Mouse (Mus musculus): ENCODE data around the gene Acadsb.
"Not testable (repeated sequence)": the region's sequence is repeated elsewhere in the genome, so short reads cannot be mapped to it uniquely, and the experiment has no call there.

Acadsb gene

DNA sequence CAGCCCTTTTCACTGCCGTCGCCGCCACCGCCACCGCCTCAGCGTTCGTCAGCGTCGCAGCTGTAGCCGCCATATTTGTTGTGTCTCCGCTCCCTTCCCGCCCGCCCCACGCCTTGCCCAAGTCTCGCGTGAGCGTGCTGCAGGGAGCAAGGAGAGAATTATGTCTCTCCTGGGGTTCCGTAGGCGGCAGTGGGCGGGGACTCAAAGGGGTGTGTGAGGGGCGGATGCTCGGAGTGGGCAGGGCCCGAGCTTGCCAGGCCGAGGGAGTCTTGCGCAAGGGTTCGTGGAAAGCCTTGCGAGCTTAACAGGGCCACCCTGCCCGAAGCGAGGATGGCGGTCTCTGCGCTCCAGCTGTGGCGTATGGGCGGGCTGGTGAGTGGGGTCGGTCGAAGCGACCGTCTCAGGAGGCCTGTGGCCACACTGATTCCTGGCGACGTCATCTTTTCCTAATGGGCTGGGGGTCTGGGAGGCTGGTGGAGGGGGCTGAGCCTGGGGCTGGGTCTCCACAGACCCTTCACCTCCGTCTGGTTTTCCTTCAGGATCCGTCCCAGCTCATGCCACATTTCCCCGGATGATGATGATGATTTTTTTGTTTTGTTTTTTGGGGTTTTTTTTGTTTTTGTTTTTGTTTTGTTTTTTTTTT, at the start of gene Acadsb, which contains the start of gene Ikzf5:
Gene Acadsb, plus strand, starts transcription at position 186 of the 643 bp plus-strand sequence.
Gene Ikzf5, minus strand, starts transcription at position 106 of the 643 bp plus-strand sequence.
- DNase-seq (ENCODE audit: low read depth, low spot score), result peak; percentile 98

DNA sequence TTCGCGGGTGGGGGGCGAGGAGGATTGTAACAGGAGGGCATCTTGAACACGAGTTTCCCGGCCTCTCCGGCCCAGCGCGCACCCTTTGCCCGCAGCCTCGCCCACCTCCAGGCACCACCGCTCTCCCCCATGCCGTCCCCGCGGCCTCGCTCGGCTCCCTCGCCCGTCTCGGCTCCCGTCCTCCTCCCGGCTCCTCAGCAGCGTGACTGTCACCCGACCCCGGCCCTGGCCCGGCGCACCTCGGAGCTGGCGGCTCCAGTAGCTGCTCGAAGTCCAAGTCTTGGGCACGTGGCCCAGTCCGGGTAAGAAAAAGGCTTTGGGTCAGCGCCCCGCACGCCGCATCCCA, 48.2 kb upstream of the Acadsb start:
- DNase-seq (ENCODE audit: low read depth, low spot score), result no peak

DNA sequence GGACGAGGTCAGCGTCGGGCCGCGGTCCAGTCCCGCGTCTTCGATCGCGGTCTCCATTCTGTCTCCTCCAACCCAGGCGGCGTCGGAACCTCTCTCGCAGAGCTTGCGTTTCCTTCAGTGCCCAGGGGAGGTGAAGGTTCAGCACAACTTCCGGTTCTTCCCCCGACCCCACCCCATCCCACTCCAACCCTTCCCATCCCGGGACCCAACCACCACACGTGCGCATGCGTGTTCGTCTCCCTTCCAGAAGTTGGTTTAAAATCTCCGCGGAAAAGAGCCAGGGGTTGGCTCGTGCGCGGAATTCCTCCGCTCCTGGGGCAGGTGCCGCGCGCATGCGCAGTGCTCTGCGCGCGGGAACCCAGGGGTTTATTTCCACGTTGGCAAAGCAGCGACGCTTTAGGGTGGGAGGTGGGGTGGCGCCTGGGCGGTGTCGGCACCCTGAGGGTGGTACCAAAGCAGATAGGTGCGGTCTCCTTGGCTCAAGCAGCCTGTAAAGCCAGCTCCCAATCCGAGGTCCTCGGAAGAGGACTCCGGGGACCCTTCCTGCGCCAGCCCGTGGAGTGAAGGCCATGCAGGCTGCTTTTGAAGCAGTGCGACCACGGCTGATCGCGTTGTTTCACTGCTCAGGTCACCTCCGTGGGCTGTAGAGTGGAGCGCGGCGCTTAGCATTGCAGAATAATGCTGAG, 47.6 kb upstream of the Acadsb start, which contains the start of gene 2310057M21Rik:
Gene 2310057M21Rik, minus strand, starts transcription at position 145 of the 686 bp plus-strand sequence.
- DNase-seq (ENCODE audit: low read depth, low spot score), result peak; percentile 97

DNA sequence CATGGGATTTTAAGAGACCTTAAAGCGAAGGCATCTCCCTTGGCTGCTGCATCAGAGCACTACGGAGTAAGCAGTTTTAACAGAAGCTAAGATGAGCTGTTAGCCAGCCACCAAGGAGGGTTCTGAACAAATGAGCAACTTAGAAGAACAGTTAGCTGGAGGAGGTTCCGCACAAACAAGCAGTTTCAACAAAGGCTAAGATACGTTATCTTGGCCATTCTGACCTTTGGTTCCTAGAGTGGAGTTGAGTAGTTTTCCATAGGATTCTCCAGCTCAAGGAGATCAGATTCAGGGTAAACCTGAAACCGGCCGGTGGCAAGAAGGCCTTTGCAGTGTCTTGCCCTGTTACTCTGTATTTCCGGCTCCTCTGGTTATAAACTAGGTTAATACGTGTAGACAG, 46.3 kb upstream of the Acadsb start:
- DNase-seq (ENCODE audit: low read depth, low spot score), result no peak

DNA sequence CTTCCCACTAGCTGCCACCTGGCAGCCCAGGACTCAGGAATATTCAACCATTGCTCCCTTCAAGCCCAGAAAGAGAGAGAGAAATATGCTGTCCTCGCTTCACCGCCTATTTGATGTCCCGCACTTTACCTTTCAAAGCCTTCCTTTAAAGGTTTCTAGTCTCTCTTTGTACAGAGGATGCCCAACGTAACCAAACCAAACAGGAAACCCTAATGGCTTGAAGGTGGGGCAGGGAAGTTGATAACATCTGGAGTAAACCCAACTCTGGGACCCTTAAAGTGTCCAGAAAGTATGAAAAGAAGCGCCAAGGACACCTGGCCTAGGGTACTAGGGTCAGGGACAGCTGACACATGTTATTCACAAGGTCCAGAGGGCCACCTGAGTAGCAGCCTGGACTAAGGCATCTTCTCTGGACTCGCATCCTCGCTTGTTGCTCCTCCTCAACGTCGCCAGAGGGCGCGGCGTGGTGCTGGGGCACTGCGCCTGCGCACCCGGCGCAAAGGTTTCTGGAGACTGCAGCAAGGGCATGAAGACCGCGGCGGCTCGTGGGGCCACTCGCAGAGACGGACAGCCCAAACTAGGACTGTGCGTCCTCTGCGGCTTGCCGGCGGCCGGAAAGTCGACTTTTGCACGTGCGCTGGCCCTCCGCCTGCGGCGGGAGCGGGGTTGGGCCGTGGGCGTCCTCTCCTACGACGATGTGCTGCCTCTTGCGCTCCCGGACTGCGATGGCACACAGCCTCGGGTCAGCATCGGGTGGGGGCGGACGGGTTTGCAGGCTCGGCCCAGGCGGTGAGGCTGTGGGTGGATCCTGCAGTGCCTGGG, 39.5 kb upstream of the Acadsb start, which contains the start of gene Pstk:
Gene Pstk, plus strand, starts transcription at position 494 of the 822 bp plus-strand sequence.
- DNase-seq (ENCODE audit: low read depth, low spot score), result peak; percentile 81

DNA sequence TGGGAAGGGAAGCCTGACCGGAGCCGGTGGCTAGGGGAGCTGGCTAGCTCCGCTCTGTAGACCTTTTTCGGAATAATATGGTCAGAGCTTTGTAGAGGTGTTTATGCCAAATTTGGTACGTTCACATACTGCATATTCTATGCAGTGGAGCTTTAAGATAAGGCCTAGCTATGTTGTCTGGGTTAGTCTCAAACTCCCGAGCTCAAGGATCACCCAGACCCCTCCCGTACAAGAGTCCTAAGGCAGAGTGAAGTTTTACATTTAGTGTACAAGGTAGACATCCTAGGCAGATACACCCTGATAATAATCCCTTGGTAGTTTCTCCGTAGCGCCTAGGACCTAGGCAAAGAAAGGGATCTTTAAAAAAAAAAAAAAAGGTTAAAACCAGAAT, 38.9 kb upstream of the Acadsb start:
- no peak for DNase-seq (ENCODE audit: low read depth, low spot score)

DNA sequence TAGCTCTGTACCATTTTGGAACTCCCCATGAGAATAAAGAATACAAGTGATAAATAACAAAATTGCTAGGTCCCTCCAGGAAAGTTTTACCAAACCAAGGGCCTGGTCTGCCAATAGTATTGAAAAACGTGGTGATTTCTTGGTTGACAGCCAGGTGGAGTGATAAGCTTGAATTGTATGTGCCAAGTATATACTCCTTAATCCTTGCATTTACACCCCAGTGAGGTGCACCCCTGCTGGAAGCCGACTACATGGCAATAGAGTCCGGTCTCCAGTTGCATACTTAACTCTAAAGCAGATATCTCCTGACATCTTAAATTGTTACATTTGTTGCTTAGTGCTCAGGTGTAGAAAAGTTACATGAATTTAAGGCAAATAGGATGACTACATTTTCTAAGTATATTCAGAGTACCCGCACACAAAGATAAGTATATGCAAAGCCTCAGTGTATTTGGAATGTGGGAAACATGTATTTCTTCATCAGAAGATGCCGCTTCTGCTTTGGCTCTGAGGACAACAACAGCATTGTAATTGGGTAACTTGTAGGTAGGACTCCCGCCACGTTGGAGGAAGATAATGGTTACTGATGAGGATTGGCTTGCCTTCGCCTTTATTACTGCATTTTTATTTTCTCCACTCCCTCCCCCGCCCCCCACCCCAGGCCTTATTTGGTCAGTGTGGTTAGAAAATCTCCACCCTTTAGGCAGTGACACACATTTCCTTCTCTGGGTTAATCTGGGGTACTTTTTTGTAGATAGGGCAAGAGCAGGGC, 38.3 kb upstream of the Acadsb start:
- DNase-seq (ENCODE audit: low read depth, low spot score), result no peak

DNA sequence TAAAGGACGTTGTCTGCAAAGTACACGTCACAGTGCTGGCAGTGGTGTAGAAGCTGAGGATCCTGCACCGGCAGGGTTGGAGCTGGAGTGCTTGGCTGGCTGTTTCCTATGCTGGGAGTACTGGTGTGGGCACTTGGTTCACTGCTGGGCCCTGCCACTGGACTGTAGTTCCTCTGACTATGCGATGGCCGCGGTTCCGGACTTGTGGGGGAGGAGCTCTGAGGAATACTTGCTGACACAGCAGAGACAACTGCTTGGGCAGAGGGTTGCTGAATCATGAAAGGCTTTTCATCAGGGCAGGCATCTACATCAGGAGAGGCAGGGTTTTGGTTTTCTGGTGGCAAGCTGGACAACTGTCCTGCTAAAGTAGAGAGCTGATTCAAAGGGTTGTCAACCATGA, 18.6 kb upstream of the Acadsb start:
- DNase-seq (ENCODE audit: low read depth, low spot score), result not testable (repeated sequence)

DNA sequence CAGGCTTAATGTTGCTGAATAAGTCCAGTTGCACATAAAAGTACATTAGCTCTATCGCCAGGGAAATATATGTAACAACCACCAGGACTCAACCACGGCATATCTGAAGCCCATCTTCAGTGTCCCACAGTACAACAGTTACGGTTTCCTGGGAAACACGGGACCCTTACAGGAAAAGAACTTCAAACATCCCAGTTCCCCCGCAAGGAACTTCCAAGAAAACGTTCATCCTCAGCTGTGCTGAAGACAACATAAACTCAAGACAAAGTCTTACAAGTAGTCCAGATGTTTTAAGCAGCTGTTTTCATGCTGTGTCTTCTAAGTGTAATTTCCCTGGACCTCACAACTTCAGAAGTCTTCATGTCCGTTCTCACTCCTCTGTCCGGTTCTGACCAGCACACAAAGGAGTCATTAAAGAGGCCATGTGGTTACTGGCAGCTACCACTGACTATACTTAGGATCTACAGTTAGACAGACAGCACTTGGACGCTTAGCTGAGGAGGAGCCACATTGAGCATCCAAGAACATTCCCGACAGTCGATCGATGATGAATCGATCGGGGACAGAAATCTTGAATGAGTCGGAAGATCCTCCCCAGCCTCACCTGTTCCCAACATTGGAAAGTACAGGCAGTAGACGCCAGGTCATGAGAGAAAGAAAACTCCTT, 947 bp upstream of the Acadsb start:
- no peak for DNase-seq (ENCODE audit: low read depth, low spot score)

DNA sequence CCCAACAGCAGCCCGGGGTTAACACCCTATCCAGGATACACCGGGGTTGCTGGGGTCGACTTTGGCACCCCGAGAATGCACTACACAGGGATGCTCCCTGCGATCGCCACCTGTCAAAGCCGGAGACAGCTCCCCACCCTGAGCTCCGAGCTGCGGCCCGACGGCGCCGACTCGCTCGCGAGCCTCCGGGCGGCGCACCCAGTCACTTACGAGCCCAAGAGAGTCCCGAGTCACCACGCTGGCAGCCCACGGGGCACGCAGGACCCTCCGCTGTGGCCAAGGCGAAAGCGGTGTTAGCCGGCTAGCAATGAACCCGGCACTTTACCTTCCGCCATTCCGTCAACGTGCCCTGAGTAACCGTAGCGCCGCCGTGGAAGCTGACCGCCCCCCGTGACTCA, 414 bp upstream of the Acadsb start:
- DNase-seq (ENCODE audit: low read depth, low spot score), result peak; percentile 11

DNA sequence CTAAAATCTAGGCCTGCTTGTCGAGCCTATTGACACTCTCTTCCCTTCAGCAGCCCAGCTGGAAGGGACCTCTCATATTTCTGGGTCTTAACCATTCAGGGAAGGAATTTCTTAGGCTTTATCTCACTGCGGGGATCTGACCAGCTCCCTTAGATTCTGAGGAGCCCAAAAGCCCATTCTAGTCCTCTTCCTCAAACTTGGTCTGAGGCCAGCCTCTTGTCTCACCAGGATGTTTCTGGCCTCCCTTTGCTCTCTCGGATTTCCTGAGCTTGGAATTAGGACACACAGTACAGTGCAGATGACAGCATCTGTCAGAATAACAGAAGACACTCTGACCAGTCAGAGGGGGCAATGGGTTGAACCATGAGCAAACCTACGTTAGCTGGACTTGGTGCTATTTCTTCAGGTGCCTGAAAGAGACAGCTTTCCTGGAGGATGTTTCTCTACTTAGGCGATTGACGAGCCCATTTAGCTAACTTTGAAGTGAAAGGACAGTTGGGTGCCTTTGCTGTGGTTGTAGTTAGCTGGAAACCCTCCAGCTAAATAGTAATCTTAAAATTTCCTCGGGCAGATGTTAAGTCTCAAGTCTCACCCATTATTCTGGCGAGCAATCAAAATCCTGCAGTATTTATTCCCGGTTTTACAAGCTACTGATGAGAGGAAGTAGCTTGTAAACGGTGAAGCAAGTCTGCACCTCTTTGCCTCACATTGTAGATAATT, 980 bp downstream of the Acadsb start:
- DNase-seq (ENCODE audit: low read depth, low spot score), result no peak

DNA sequence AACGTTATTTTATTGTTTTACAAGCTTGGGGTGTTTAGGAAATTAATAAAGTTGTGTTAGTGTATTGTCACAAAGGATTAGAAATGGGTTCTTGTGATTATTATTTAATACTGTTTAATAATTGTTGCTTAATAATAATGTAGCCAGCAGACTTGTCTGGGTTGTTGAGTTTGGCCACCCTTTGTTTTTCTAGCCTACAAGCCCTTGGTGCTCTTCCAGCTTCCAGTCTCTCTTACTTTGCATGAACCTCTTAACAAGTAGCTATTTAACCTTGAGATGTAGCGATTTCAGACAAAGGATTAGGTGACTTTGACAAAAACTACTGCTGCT, 1.5 kb downstream of the Acadsb start:
- DNase-seq (ENCODE audit: low read depth, low spot score), result no peak

DNA sequence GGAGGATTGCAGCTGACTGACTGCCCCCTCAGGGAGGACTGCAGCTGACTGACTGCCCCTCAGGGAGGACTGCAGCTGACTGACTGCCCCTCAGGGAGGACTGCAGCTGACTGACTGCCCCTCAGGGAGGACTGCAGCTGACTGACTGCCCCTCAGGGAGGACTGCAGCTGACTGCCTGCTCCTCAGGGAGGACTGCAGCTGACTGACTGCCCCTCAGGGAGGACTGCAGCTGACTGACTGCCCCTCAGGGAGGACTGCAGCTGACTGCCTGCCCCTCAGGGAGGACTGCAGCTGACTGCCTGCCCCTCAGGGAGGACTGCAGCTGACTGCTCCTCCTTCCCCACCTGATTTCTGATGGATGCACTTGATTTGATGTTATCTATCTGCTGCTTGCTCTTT, 6.3 kb downstream of the Acadsb start:
- DNase-seq (ENCODE audit: low read depth, low spot score), result not testable (repeated sequence)

DNA sequence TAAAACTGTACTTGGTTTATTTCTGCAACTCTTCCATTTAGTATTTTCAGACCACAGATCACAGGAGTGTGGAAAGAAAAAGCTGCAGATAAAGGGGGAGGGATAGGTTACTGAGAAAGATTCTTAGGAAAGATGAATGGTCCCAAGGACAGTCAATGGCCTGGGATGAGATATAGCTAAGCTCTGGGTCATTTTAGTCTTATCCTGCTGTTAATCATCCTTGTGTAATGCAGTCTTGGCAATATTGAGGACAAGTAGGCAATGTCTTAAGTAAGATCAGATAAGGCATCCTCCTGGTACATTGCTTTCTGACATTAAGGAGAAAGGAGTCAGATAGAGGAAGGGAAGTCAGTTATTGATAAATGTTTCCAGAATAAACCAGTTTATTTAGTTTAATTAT, 7.2 kb downstream of the Acadsb start:
- no peak for DNase-seq (ENCODE audit: low read depth, low spot score)

DNA sequence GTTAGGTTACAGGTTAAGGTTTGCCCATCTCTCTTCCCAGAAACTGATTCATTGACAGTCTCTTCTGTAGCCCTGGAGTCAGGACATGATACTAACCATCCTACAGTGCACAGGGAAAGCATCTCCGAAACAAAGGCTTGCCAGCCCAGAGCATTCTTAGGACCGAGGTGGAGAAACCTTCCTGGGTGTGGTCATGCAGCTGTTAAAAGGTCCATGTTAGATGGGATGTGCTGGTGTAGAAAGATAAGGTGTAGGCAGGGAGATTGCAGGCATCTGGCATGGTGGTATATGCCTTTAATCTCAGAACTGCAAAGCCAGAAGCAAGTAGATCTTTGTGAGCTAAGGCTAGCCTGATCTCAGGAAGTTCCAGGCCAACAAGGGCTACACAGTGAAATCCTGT, 14.5 kb downstream of the Acadsb start:
- DNase-seq (ENCODE audit: low read depth, low spot score), result no peak

DNA sequence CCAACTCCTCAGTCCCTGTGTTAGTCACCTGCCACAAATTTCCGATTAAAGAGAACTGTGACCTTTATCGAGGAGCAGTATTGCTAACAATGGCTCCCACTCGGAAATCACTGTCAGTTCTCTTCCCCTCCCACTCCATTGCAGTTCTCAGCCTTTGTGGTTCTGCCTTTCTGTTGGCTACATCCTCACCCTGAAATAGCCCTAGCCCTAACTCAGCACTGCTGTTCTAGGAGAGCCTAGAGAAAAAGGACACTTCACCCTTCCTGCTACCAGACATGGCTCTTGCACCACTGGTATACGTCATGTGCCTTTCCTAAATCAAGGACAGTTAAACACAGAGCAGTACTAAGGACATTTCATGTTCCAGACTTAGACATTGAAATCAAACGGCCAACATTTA, 16.9 kb downstream of the Acadsb start:
- no peak for DNase-seq (ENCODE audit: low read depth, low spot score)

DNA sequence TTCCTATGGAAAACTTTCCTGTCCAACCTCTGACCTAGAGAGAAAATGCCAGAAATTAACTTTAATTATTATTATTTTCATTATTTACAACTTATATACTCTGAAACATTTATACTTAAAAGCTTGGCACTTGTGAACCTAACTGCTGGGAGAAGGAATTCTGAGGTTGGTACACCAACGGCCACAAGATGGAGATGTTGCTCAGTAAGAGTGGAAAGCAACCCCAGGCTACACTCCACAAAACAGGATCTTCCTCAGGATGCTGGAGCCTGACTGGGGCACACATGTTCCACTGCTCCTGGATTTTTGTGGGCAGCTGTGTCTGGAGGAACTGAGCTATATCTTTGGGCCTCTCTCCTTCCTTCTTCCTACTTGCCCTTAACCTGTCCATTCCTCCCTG, 21.8 kb downstream of the Acadsb start:
- peak; percentile 39 for DNase-seq (ENCODE audit: low read depth, low spot score)

DNA sequence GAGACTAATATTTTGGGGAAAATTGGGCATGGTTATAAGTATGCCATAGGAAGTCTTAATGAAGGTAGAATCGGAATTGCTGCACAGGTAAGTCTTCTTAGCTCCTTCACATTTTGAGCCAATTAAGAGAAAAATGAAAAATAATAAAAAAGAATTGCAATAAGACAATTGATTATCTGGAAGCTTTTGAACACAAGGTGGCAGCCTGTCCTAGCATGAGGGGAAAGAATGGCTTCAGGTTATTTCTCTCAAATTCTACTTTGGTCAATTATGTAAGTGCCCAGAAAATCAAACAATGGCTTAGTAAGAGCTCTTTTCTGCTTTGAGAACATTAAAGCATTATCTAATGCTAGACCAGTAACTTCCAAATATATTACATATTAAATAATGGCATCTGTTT, 23.9 kb downstream of the Acadsb start:
- no peak for DNase-seq (ENCODE audit: low read depth, low spot score)

DNA sequence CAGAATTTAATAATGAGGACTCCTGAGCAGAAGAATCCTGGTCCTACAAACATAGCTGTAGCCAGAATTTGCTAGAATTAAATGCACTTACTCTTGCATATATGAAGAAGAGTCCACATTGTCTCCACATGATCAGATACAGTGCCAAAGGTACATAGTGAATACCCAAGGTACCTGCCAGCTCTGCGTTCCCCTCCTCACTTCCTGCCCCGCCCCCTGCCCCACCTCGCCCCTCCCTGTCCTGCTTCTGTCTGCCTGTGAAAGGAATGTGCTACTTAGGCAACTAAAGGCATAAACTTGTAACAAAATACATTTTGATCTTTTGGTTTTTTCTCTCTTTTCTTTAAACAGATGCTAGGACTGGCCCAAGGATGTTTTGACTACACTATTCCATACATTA, 26.6 kb downstream of the Acadsb start:
- DNase-seq (ENCODE audit: low read depth, low spot score), result no peak

DNA sequence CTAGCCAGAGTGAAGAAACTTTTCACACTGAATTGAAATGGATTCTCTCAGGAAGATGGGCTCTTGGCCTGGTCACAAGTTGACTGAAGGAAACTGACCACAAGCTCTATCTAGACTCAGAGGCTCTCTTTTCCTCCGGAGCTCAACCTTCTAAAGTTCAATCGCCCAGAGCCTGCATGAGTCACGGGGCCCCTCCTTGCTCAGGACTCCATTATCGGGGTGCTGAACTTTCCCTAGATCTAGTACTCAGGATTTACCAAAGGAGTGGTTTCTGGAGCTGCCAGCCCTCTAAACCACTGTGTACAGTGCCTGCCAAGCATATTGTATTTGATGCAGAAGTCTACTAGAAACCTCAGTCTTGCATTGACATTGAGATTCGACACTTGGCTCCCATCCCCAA, 46.3 kb downstream of the Acadsb start:
- no peak for DNase-seq (ENCODE audit: low read depth, low spot score)
